Mouse (Mus musculus) C2C12 (cell line): ENCODE data around the gene Cep162. TPM values are rescaled to one million over a fixed set of nuclear protein-coding genes. Genes with fewer than 3 reads are reported as not detected.

Experiments
- H3K27me3 ChIP-seq: one replicate; pipeline ENCODE4 v1.6.1; 2011; ENCODE audit not compliant: control insufficient read depth, insufficient read depth, insufficient read length
- H3K36me3 ChIP-seq: one replicate; pipeline ENCODE4 v1.6.1; 2011; ENCODE audit not compliant: control insufficient read depth, insufficient read depth
- H3K4me3 ChIP-seq: one replicate; pipeline ENCODE4 v1.5.1; 2011; ENCODE audit warnings: mild to moderate bottlenecking, control low read depth; ENCODE audit not compliant: poor library complexity, insufficient read depth, severe bottlenecking
- H3K79me2 ChIP-seq: one replicate; pipeline ENCODE4 v1.6.1; 2011; ENCODE audit not compliant: control insufficient read depth, insufficient read depth
- H3K79me3 ChIP-seq: one replicate; pipeline ENCODE4 v1.6.1; 2011; ENCODE audit warnings: low read depth, control low read depth
- H3ac ChIP-seq: one replicate; pipeline ENCODE3; 2011; ENCODE audit warnings: low read depth; ENCODE audit not compliant: control insufficient read depth, insufficient read length
- CEBPB ChIP-seq: IDR thresholded peaks from one replicate; pipeline ENCODE4 v1.6.1; 2011; ENCODE audit warnings: low read depth, mild to moderate bottlenecking, control low read depth, moderate library complexity
- CTCF ChIP-seq: IDR thresholded peaks from one replicate; pipeline ENCODE4 v1.5.1; 2011; ENCODE audit not compliant: control insufficient read depth, insufficient read depth, insufficient read length
- FOSL1 ChIP-seq: IDR thresholded peaks from one replicate; pipeline ENCODE4 v1.8.0; 2011; ENCODE audit warnings: mild to moderate bottlenecking, low read length; ENCODE audit not compliant: poor library complexity, insufficient read depth, severe bottlenecking
- MAX ChIP-seq: IDR thresholded peaks from one replicate; pipeline ENCODE4 v1.6.1; 2011; ENCODE audit warnings: mild to moderate bottlenecking, control low read depth
- MYOD1 ChIP-seq: IDR thresholded peaks from one replicate; pipeline ENCODE4 v1.6.1; 2011; ENCODE audit warnings: low read depth; ENCODE audit not compliant: control insufficient read depth, insufficient read length
- MYOG ChIP-seq: IDR thresholded peaks from one replicate; pipeline ENCODE4 v1.6.1; 2011; ENCODE audit not compliant: control insufficient read depth, insufficient read length; ENCODE audit errors: extremely low read depth
- USF1 ChIP-seq: IDR thresholded peaks from one replicate; pipeline ENCODE4 v1.6.1; 2011; ENCODE audit warnings: low read depth, mild to moderate bottlenecking, control low read depth, moderate library complexity
- long read RNA-seq, 2 experiments: library from polyadenylated mRNA; unstranded; transcript quantifications; one replicate each; pipeline ENCODE4 v2.0.0; 2019 to 2020
- polyA plus RNA-seq: library from polyadenylated mRNA; unstranded; fragments of >200 nt; fragmentation: generic; extraction: Trizol; gene quantifications from one replicate; pipeline ENCODE4 v1.2.1, GENCODE M21; 2012; ENCODE audit warnings: missing spikeins

Gene Cep162
- 1.2 TPM for polyA plus RNA-seq
- long read RNA-seq, experiment 1, partial matches to known transcripts = 1 of 1 reads
- long read RNA-seq, experiment 1, other reads (novel, unspliced or antisense) = 0 of 1 reads
- long read RNA-seq, experiment 2, full-length matches to known transcripts = 9 of 30 reads
- long read RNA-seq, experiment 2, partial matches to known transcripts = 18 of 30 reads
- long read RNA-seq, experiment 2, other reads (novel, unspliced or antisense) = 3 of 30 reads

- Histone ChIP-seq H3K79me3 (peaks cover 8% of the 10 kb centered on the region), H3K4me3 (peak within 1 kb of the TSS; percentile 62), H3K79me2 (peaks cover 10% of the 10 kb centered on the region), H3ac (peak within 1 kb of the TSS; percentile 85), H3K27me3 (no peaks in the 10 kb centered on the region), H3K36me3 (peaks cover 4% of the 10 kb centered on the region)
- TF ChIP-seq CEBPB (no peak), USF1 (peak; percentile 96)
These were observed at the start of gene Cep162 for GRCm38 (mm10) chr9:87254903-87255695. Cep162 (minus strand) TSS chr9:87255536.

GRCm38 (mm10) chr9:87303196-87303595 lies 47.9 kb upstream of the Cep162 start:
- H3K79me3 ChIP-seq = no peaks in the 10 kb centered on the region
- no peaks in the 10 kb centered on the region for H3K36me3 ChIP-seq
- no peaks in the 10 kb centered on the region for H3K79me2 ChIP-seq
- H3ac ChIP-seq = no peak overlapping the region
- no peak for TF ChIP-seq MYOD1
- H3K4me3 ChIP-seq = no peak overlapping the region
- no peaks in the 10 kb centered on the region for H3K27me3 ChIP-seq

DNA sequence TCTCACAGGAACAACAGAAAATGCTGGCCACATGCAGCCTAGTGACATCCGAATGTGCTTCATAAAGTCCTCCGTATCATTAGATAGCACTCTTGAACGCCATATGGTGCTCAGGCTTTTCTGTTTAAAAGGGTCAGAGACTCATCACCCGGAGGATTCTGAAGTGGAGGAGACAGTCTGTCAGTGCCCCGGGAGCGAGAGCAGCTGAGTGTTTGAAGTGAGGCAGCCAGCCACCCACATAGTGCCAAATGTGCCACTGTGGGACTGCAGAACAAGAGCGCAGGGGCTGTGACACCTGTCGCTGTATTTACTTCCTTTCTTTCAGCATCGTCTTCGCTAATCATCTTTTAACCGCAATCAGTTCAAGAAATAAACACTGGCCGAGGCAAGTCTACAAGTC lies 43.6 kb upstream of the Cep162 start:
- Histone ChIP-seq H3K27me3 (no peaks in the 10 kb centered on the region), H3K36me3 (no peaks in the 10 kb centered on the region), H3K4me3 (no peak overlapping the region), H3ac (no peak overlapping the region), H3K79me3 (no peaks in the 10 kb centered on the region), H3K79me2 (no peaks in the 10 kb centered on the region)
- no peak for TF ChIP-seq FOSL1
- TF ChIP-seq MAX = no peak
- no peak for TF ChIP-seq USF1

- H3K4me3 ChIP-seq = no peak overlapping the region
- H3K27me3 ChIP-seq = no peaks in the 10 kb centered on the region
- H3K36me3 ChIP-seq = no peaks in the 10 kb centered on the region
- no peak overlapping the region for H3ac ChIP-seq
- TF ChIP-seq USF1 (no peak), MAX (no peak), CEBPB (no peak)
- no peaks in the 10 kb centered on the region for H3K79me3 ChIP-seq
- H3K79me2 ChIP-seq = no peaks in the 10 kb centered on the region
These were observed 42.2 kb upstream of the Cep162 start for GRCm38 (mm10) chr9:87297522-87297921.

GRCm38 (mm10) chr9:87255696-87256030 lies 327 bp upstream of the Cep162 start:
- H3K4me3 ChIP-seq = peak overlapping the region; percentile 62
- peaks cover 4% of the 10 kb centered on the region for H3K36me3 ChIP-seq
- H3K27me3 ChIP-seq = no peaks in the 10 kb centered on the region
- peak overlapping the region; percentile 85 for H3ac ChIP-seq
- H3K79me3 ChIP-seq = peaks cover 8% of the 10 kb centered on the region
- peaks cover 10% of the 10 kb centered on the region for H3K79me2 ChIP-seq
- TF ChIP-seq CEBPB = no peak
- TF ChIP-seq CTCF = no peak
- TF ChIP-seq MYOD1 = no peak
- TF ChIP-seq MAX = no peak
- no peak for TF ChIP-seq USF1
- TF ChIP-seq MYOG = no peak

DNA sequence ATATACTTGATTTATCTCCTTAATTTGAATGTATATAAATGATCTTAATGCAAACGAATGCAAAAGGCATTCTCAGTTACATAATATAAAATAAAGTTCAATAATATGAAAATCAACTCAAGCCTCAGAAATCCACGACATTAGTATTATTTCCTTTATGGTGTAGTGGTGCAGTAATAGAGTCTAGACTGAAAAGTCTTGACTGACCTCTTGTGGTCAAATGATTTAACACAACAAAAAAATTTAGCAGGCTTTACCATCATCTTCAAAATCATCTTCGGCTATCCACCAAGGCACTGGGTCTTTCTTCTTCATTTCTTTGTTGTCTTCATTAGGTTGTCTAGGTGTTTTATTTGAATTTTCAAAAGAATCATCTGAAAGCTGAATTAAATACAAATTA lies 7.2 kb downstream of the Cep162 start:
- peaks cover 3% of the 10 kb centered on the region for H3K79me2 ChIP-seq
- H3K4me3 ChIP-seq = no peak overlapping the region
- no peaks in the 10 kb centered on the region for H3K27me3 ChIP-seq
- H3K36me3 ChIP-seq = peaks cover 26% of the 10 kb centered on the region
- peaks cover 4% of the 10 kb centered on the region for H3K79me3 ChIP-seq
- TF ChIP-seq FOSL1 (no peak), USF1 (no peak), MYOG (no peak), CTCF (no peak), MAX (no peak), MYOD1 (no peak), CEBPB (no peak)
- H3ac ChIP-seq = no peak overlapping the region
